Mouse (Mus musculus) liver, embryonic 13.5 days (tissue): ENCODE measurements around the gene Mrap2. TPM values are rescaled to one million over a fixed set of nuclear protein-coding genes. Genes with fewer than 3 reads are reported as not detected.

ENCODE experiments used
- ATAC-seq: fragments of 200-750 bp; cut with Nextera tagmentation; 2 replicates; pipeline ENCODE4 v1.8.0; 2017; ENCODE audit warnings: low read depth, mild to moderate bottlenecking, moderate number of reproducible peaks, moderate library complexity
- DNase-seq: peaks from one replicate; pipeline ENCODE4 v3.0.0; 2022
- H3K27ac ChIP-seq: fragments of 300-500 bp; sonication (generic); 2 replicates; pipeline ENCODE4 v1.5.1; 2015; ENCODE audit warnings: moderate library complexity, mild to moderate bottlenecking, inconsistent platforms
- H3K27me3 ChIP-seq: fragments of 300-500 bp; sonication (generic); 2 replicates; pipeline ENCODE4 v1.6.1; 2015; ENCODE audit warnings: mild to moderate bottlenecking, inconsistent platforms
- H3K36me3 ChIP-seq: fragments of 300-500 bp; sonication (generic); 2 replicates; pipeline ENCODE4 v1.6.1; 2015; ENCODE audit warnings: mild to moderate bottlenecking, inconsistent platforms
- H3K4me1 ChIP-seq: fragments of 300-500 bp; sonication (generic); replicated peaks from 2 replicates; pipeline ENCODE4 v1.6.1; 2015; ENCODE audit warnings: inconsistent platforms
- H3K4me2 ChIP-seq: fragments of 300-500 bp; sonication (generic); 2 replicates; pipeline ENCODE4 v1.6.1; 2015; ENCODE audit warnings: inconsistent platforms, mild to moderate bottlenecking, moderate library complexity
- H3K4me3 ChIP-seq: fragments of 300-500 bp; sonication (generic); replicated peaks from 2 replicates; pipeline ENCODE4 v1.5.1; 2015; ENCODE audit warnings: mild to moderate bottlenecking, inconsistent platforms
- H3K9ac ChIP-seq: fragments of 300-500 bp; sonication (generic); 2 replicates; pipeline ENCODE4 v1.6.1; 2015; ENCODE audit warnings: mild to moderate bottlenecking, inconsistent platforms
- H3K9me3 ChIP-seq: fragments of 300-500 bp; sonication (generic); replicated peaks from 2 replicates; pipeline ENCODE4 v1.6.1; 2016; ENCODE audit warnings: inconsistent platforms
- WGBS: fragments of 180-500 bp; shearing (Covaris S2); methylation state at CpG from one replicate; pipeline ENCODE4 v1.1.7; 2015; ENCODE audit not compliant: insufficient replicate concordance; 5-methylcytosine and 5-hydroxymethylcytosine counted together
- polyA plus RNA-seq: library from polyadenylated mRNA; unstranded; fragments of >200 nt; fragmentation: Nextera tagmentation; extraction: Ambion mirVana; gene quantifications from 2 replicates; pipeline ENCODE4 v1.2.1, GENCODE M21; 2015

Mrap2 gene
- polyA plus RNA-seq, 1 experiment from 2014 or later: not detected

- ATAC-seq (no peak), DNase-seq (no peak)
- peaks cover 22% of the 10 kb centered on the region for H3K36me3 ChIP-seq
- H3K9me3 ChIP-seq: 0 out of 2 replicates have a peak, but pooled peaks cover 3% of the 10 kb centered on the region
- 73% methylated on average over 4 of the region's 4 CpGs for WGBS
- no peak overlapping the region for H3K4me3 ChIP-seq
- H3K27me3 ChIP-seq: no peaks in the 10 kb centered on the region
- no peak overlapping the region for H3K4me2 ChIP-seq
- H3K27ac ChIP-seq: no peak overlapping the region
- H3K9ac ChIP-seq: no peak overlapping the region
- no peaks in the 10 kb centered on the region for H3K4me1 ChIP-seq
Measured at GRCm38 (mm10) chr9:87187336-87187735, 43.2 kb downstream of the Mrap2 start.

- H3K27ac ChIP-seq: no peak overlapping the region
- DNase-seq (no peak), ATAC-seq (no peak)
- WGBS: 75% methylated on average over 1 of the region's 1 CpGs
- H3K9me3 ChIP-seq: 0 out of 2 replicates have a peak, but pooled peaks cover 4% of the 10 kb centered on the region
- H3K4me3 ChIP-seq: no peak overlapping the region
- H3K27me3 ChIP-seq: no peaks in the 10 kb centered on the region
- no peak overlapping the region for H3K9ac ChIP-seq
- H3K4me1 ChIP-seq: no peaks in the 10 kb centered on the region
- peaks cover 37% of the 10 kb centered on the region for H3K36me3 ChIP-seq
- no peak overlapping the region for H3K4me2 ChIP-seq
Measured at GRCm38 (mm10) chr9:87193721-87194120, 49.6 kb downstream of the Mrap2 start.

- H3K4me3 ChIP-seq: no peak overlapping the region
- ATAC-seq (no peak), DNase-seq (no peak)
- H3K27me3 ChIP-seq: no peaks in the 10 kb centered on the region
- no peak overlapping the region for H3K9ac ChIP-seq
- 0 out of 2 replicates have a peak, but pooled peaks cover 1% of the 10 kb centered on the region for H3K9me3 ChIP-seq
- H3K4me1 ChIP-seq: no peaks in the 10 kb centered on the region
- WGBS: 82% methylated on average over 3 of the region's 3 CpGs
- no peak overlapping the region for H3K4me2 ChIP-seq
- peaks cover 23% of the 10 kb centered on the region for H3K36me3 ChIP-seq
- no peak overlapping the region for H3K27ac ChIP-seq
Measured at GRCm38 (mm10) chr9:87197277-87197676, 53.2 kb downstream of the Mrap2 start.

GRCm38 (mm10) chr9:87198036-87198435, 53.9 kb downstream of the Mrap2 start:
- no peak overlapping the region for H3K9ac ChIP-seq
- H3K4me3 ChIP-seq: no peak overlapping the region
- H3K4me2 ChIP-seq: no peak overlapping the region
- no peaks in the 10 kb centered on the region for H3K4me1 ChIP-seq
- H3K36me3 ChIP-seq: peaks cover 17% of the 10 kb centered on the region
- H3K9me3 ChIP-seq: no peaks in the 10 kb centered on the region
- no peak for DNase-seq
- ATAC-seq: no peak
- WGBS: 76% methylated on average over 6 of the region's 6 CpGs
- no peak overlapping the region for H3K27ac ChIP-seq
- H3K27me3 ChIP-seq: no peaks in the 10 kb centered on the region

- no peak overlapping the region for H3K4me2 ChIP-seq
- WGBS: 84% methylated on average over 5 of the region's 5 CpGs
- no peaks in the 10 kb centered on the region for H3K9me3 ChIP-seq
- H3K4me1 ChIP-seq: no peaks in the 10 kb centered on the region
- H3K27me3 ChIP-seq: no peaks in the 10 kb centered on the region
- no peak overlapping the region for H3K27ac ChIP-seq
- H3K9ac ChIP-seq: no peak overlapping the region
- no peak overlapping the region for H3K4me3 ChIP-seq
- ATAC-seq: no peak
- H3K36me3 ChIP-seq: peaks cover 30% of the 10 kb centered on the region
- no peak for DNase-seq
Measured at GRCm38 (mm10) chr9:87200426-87200825, 56.3 kb downstream of the Mrap2 start.

- Histone ChIP-seq H3K9ac (no peak overlapping the region), H3K4me1 (peaks cover under 1% of the 10 kb centered on the region; the same call in 1 of the 2 replicates), H3K4me2 (no peak overlapping the region), H3K36me3 (peaks cover 32% of the 10 kb centered on the region), H3K27ac (no peak overlapping the region), H3K4me3 (no peak overlapping the region), H3K27me3 (no peaks in the 10 kb centered on the region), H3K9me3 (no peaks in the 10 kb centered on the region)
- WGBS: 91% methylated on average over 4 of the region's 4 CpGs
- DNase-seq: no peak
- no peak for ATAC-seq
Measured at GRCm38 (mm10) chr9:87200919-87201318, 56.8 kb downstream of the Mrap2 start.

GRCm38 (mm10) chr9:87202431-87202830, 58.3 kb downstream of the Mrap2 start:
- Histone ChIP-seq H3K27me3 (no peaks in the 10 kb centered on the region), H3K4me1 (peaks cover 7% of the 10 kb centered on the region), H3K9me3 (no peaks in the 10 kb centered on the region), H3K4me2 (no peak overlapping the region), H3K36me3 (peaks cover 38% of the 10 kb centered on the region), H3K27ac (no peak overlapping the region), H3K4me3 (no peak overlapping the region), H3K9ac (no peak overlapping the region)
- ATAC-seq (no peak), DNase-seq (no peak)
- WGBS: 80% methylated on average over 6 of the region's 6 CpGs

GRCm38 (mm10) chr9:87210830-87211339, 66.8 kb downstream of the Mrap2 start:
- WGBS: 83% methylated on average over 9 of the region's 9 CpGs
- Histone ChIP-seq H3K4me2 (no peak overlapping the region), H3K27ac (no peak overlapping the region), H3K9ac (no peak overlapping the region), H3K4me1 (peaks cover 7% of the 10 kb centered on the region), H3K4me3 (no peak overlapping the region), H3K36me3 (peaks cover 20% of the 10 kb centered on the region; the same call in 1 of the 2 replicates), H3K27me3 (no peaks in the 10 kb centered on the region), H3K9me3 (no peaks in the 10 kb centered on the region)
- no peak for ATAC-seq
- no peak for DNase-seq

- Histone ChIP-seq H3K9ac (no peak overlapping the region), H3K27me3 (no peaks in the 10 kb centered on the region), H3K4me3 (no peak overlapping the region), H3K4me1 (no peaks in the 10 kb centered on the region), H3K4me2 (no peak overlapping the region), H3K9me3 (no peaks in the 10 kb centered on the region), H3K27ac (no peak overlapping the region), H3K36me3 (peaks cover 22% of the 10 kb centered on the region; the same call in 1 of the 2 replicates)
- DNase-seq (no peak), ATAC-seq (no peak)
- WGBS: 56% methylated on average over 4 of the region's 4 CpGs
Measured at GRCm38 (mm10) chr9:87213204-87213603, 69.1 kb downstream of the Mrap2 start.

Other genes starting within 250 kb of the Mrap2 start
- gene Ripply2, start 128.8 kb upstream of the Mrap2 start, polyA plus RNA-seq: not detected in 2 replicates
- gene Cyb5r4, start 122.3 kb upstream of the Mrap2 start, polyA plus RNA-seq: 45.0 and 53.3 TPM in 2 replicates
- 1.7 and 2.4 TPM in 2 replicates for gene Cep162, start 111.2 kb downstream of the Mrap2 start, polyA plus RNA-seq